Mouse (Mus musculus): ENCODE results near the gene Trpc6.

DNA sequence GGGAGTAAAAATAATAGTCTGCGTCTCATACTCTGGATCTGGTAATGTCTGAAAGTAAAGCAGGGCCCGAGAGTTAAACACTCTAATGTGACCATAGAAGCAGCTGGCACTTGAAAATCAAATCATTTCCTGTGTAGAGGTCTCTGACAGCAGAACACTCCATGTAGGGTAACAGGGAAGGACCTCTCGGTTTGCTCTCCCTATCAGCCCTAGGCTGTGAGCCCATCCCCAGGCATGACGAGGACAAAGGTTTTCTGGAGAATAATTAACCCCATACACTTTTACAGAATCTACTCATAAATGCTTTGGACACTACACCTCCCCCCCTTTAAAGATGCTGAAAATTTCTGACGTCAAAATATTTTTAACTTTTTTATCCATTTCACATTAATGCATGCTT is 160.0 kb downstream of the Trpc6 start:
- no peak for TF ChIP-seq GATA1 (IDR thresholded peaks at IDR 0.05; ENCODE audit: borderline replicate concordance, low read length)
- no peak for TF ChIP-seq FLI1 (IDR thresholded peaks at IDR 0.05; ENCODE audit: low read length)
